ENCODE assay signal across 13 mouse cellular contexts in genomic region chr6:140895441-140895840, GRCm38 (mm10).
"Had no signal": no experiment of that assay in that cellular context is flagged by ENCODE, and none has a peak within 500 bp of the region (broad histone marks: within the 10 kb centered on the region; RNA-seq: fewer than 3 reads in every experiment).

No protein-coding gene starts in this region.

- ATAC-seq: midbrain, embryonic 13.5 days had no signal

- H3K4me3 ChIP-seq: left cerebral cortex, adult 2 months; limb, embryonic 10.5 days; liver, embryonic 15.5 days; megakaryocyte, embryonic 14.5 days; midbrain, embryonic 13.5 days had no signal

- H3K27me3 ChIP-seq: liver, embryonic 15.5 days; megakaryocyte, embryonic 14.5 days; midbrain, embryonic 13.5 days had no signal

- H3K4me1 ChIP-seq: liver, embryonic 15.5 days; megakaryocyte, embryonic 14.5 days had no signal

- H3K9ac ChIP-seq: liver, embryonic 15.5 days; midbrain, embryonic 13.5 days had no signal

- H3K4me2 ChIP-seq: liver, embryonic 11.5 days; liver, embryonic 15.5 days; midbrain, embryonic 13.5 days had no signal

- H3K9me3 ChIP-seq: limb, embryonic 10.5 days; liver, embryonic 15.5 days; midbrain, embryonic 13.5 days had no signal

- H3K27ac ChIP-seq: left cerebral cortex, adult 2 months; limb, embryonic 10.5 days; liver, embryonic 15.5 days; macrophage; midbrain, embryonic 13.5 days had no signal

- DNase-seq: kidney, adult 9 months; kidney, postnatal 14 days; lung, adult 2 months; lung, postnatal 10 days; right cerebral cortex, postnatal 25 days; thymus, postnatal 4 days had no signal

- H3K36me3 ChIP-seq: limb, embryonic 10.5 days; liver, embryonic 15.5 days; midbrain, embryonic 13.5 days had no signal
